Mouse (Mus musculus) liver, embryonic 11.5 days (tissue): Measurements from ENCODE around the gene Pira2. TPM values are rescaled to one million over a fixed set of nuclear protein-coding genes. Genes with fewer than 3 reads are reported as not detected.
"Not testable (repeated sequence)": the region's sequence is repeated elsewhere in the genome, so short reads cannot be mapped to it uniquely, and the experiment has no call there.

ENCODE experiments used
- ATAC-seq: fragments of 200-750 bp; cut with Nextera tagmentation; replicated peaks from 2 replicates; pipeline ENCODE4 v1.8.0; 2017; ENCODE audit warnings: moderate number of reproducible peaks, mild to moderate bottlenecking, moderate TSS enrichment, moderate library complexity; ENCODE audit not compliant: low FRiP score
- DNase-seq: peaks from one replicate; pipeline ENCODE4 v3.0.0-alpha.2; 2017; ENCODE audit warnings: low spot score
- H3K27ac ChIP-seq: fragments of 300-500 bp; sonication (generic); 2 replicates; pipeline ENCODE4 v1.5.1; 2014; ENCODE audit warnings: mild to moderate bottlenecking, low read depth, low read length, control low read depth
- H3K27me3 ChIP-seq: fragments of 300-500 bp; sonication (generic); replicated peaks from 2 replicates; pipeline ENCODE4 v1.6.1; 2014; ENCODE audit warnings: low read length, mixed read lengths; ENCODE audit not compliant: control insufficient read depth, insufficient read depth
- H3K36me3 ChIP-seq: fragments of 300-500 bp; sonication (generic); 2 replicates; pipeline ENCODE4 v1.6.1; 2014; ENCODE audit warnings: mild to moderate bottlenecking, low read length, moderate library complexity, mixed read lengths; ENCODE audit not compliant: control insufficient read depth, insufficient read depth
- H3K4me1 ChIP-seq: fragments of 300-500 bp; sonication (generic); replicated peaks from 2 replicates; pipeline ENCODE4 v1.6.1; 2014; ENCODE audit warnings: low read length, mixed read lengths; ENCODE audit not compliant: control insufficient read depth, insufficient read depth
- H3K4me2 ChIP-seq: fragments of 300-500 bp; sonication (generic); 2 replicates; pipeline ENCODE4 v1.6.1; 2014; ENCODE audit warnings: mild to moderate bottlenecking, control low read depth, moderate library complexity
- H3K4me3 ChIP-seq: fragments of 300-500 bp; sonication (generic); 2 replicates; pipeline ENCODE4 v1.5.1; 2014; ENCODE audit warnings: low read depth, low read length, control low read depth
- H3K9ac ChIP-seq: fragments of 300-500 bp; sonication (generic); 2 replicates; pipeline ENCODE4 v1.6.1; 2014; ENCODE audit warnings: low read depth, low read length, control low read depth
- H3K9me3 ChIP-seq: fragments of 300-500 bp; sonication (generic); 2 replicates; pipeline ENCODE4 v1.6.1; 2016; ENCODE audit warnings: low read length, inconsistent platforms, mixed read lengths; ENCODE audit not compliant: control insufficient read depth
- WGBS: fragments of 180-500 bp; shearing (Covaris S2); extraction: QIAGEN DNeasy Blood & Tissue Kit; methylation state at CpG from one replicate; pipeline ENCODE4 v1.1.7; 2014; 5-methylcytosine and 5-hydroxymethylcytosine counted together
- polyA plus RNA-seq: library from polyadenylated mRNA; unstranded; fragments of >200 nt; fragmentation: Nextera tagmentation; extraction: Ambion mirVana; gene quantifications from 2 replicates; pipeline ENCODE4 v1.2.1, GENCODE M21; 2014

Gene Pira2
- polyA plus RNA-seq, result 0.30 and 0.38 TPM in 2 replicates

GRCm38 (mm10) chr7:3844951-3845350, at the start of gene Pira2:
Pira2 (minus strand) TSS chr7:3845051.
- H3K36me3 ChIP-seq, H3K9ac ChIP-seq, DNase-seq, H3K27me3 ChIP-seq, H3K4me1 ChIP-seq, ATAC-seq, H3K4me2 ChIP-seq, H3K27ac ChIP-seq, H3K4me3 ChIP-seq, H3K9me3 ChIP-seq: not testable (repeated sequence)
- no CpG with 5 or more reads among the region's 2 CpGs for WGBS

GRCm38 (mm10) chr7:3875032-3875431, 30.2 kb upstream of the Pira2 start:
- H3K36me3 ChIP-seq, H3K27ac ChIP-seq, ATAC-seq, H3K4me2 ChIP-seq, H3K4me1 ChIP-seq, H3K27me3 ChIP-seq, H3K9me3 ChIP-seq, H3K4me3 ChIP-seq, DNase-seq, H3K9ac ChIP-seq: not testable (repeated sequence)
- no CpG with 5 or more reads among the region's 1 CpGs for WGBS

- H3K27me3 ChIP-seq, DNase-seq, H3K4me2 ChIP-seq, H3K4me1 ChIP-seq, H3K27ac ChIP-seq, ATAC-seq, H3K9me3 ChIP-seq, H3K9ac ChIP-seq, H3K4me3 ChIP-seq, H3K36me3 ChIP-seq: not testable (repeated sequence)
- no CpG with 5 or more reads among the region's 1 CpGs for WGBS
These were observed 7.0 kb downstream of the Pira2 start for GRCm38 (mm10) chr7:3837854-3838253.

- H3K9me3 ChIP-seq, H3K27me3 ChIP-seq, H3K4me3 ChIP-seq, DNase-seq, H3K4me1 ChIP-seq, H3K9ac ChIP-seq, ATAC-seq, H3K4me2 ChIP-seq, H3K27ac ChIP-seq, H3K36me3 ChIP-seq: not testable (repeated sequence)
These were observed 14.2 kb downstream of the Pira2 start for GRCm38 (mm10) chr7:3830633-3831032.

GRCm38 (mm10) chr7:3825599-3825998, 19.3 kb downstream of the Pira2 start, which contains the start of gene Gm15448:
Gm15448 (minus strand) TSS chr7:3825687.
- H3K9ac ChIP-seq, H3K27ac ChIP-seq, ATAC-seq, H3K4me2 ChIP-seq, H3K4me3 ChIP-seq, H3K4me1 ChIP-seq, H3K9me3 ChIP-seq, DNase-seq, H3K27me3 ChIP-seq, H3K36me3 ChIP-seq: not testable (repeated sequence)
- WGBS, result 50% methylated on average over 1 of the region's 3 CpGs

GRCm38 (mm10) chr7:3811912-3812311, 32.9 kb downstream of the Pira2 start:
- not testable (repeated sequence) for H3K4me1 ChIP-seq, DNase-seq, H3K9ac ChIP-seq, H3K4me3 ChIP-seq, H3K27me3 ChIP-seq, H3K9me3 ChIP-seq, ATAC-seq, H3K27ac ChIP-seq, H3K4me2 ChIP-seq, H3K36me3 ChIP-seq

- H3K36me3 ChIP-seq, H3K9ac ChIP-seq, H3K4me2 ChIP-seq, DNase-seq, H3K9me3 ChIP-seq, H3K27ac ChIP-seq, H3K4me3 ChIP-seq, H3K4me1 ChIP-seq, H3K27me3 ChIP-seq, ATAC-seq: not testable (repeated sequence)
- WGBS, result 79% methylated on average over 4 of the region's 4 CpGs
These were observed 41.9 kb downstream of the Pira2 start for GRCm38 (mm10) chr7:3802935-3803334.

- H3K4me1 ChIP-seq, ATAC-seq, H3K36me3 ChIP-seq, H3K27ac ChIP-seq, H3K4me3 ChIP-seq, H3K27me3 ChIP-seq, H3K4me2 ChIP-seq, H3K9me3 ChIP-seq, H3K9ac ChIP-seq, DNase-seq: not testable (repeated sequence)
- 70% methylated on average over 3 of the region's 3 CpGs for WGBS
These were observed 44.9 kb downstream of the Pira2 start for GRCm38 (mm10) chr7:3799940-3800339.

- not testable (repeated sequence) for H3K27ac ChIP-seq, H3K4me1 ChIP-seq, ATAC-seq, H3K4me2 ChIP-seq, DNase-seq, H3K36me3 ChIP-seq, H3K9me3 ChIP-seq, H3K4me3 ChIP-seq, H3K9ac ChIP-seq, H3K27me3 ChIP-seq
These were observed 48.6 kb downstream of the Pira2 start for GRCm38 (mm10) chr7:3796286-3796685.
